Mouse (Mus musculus): ENCODE measurements at regions not wholly inside any gene's neighbourhood (a gene's known extent, or its start where the extent isn't known, plus 50 kb on each side); places are given as distances from the start of the nearest gene placed in this dataset.

DNA sequence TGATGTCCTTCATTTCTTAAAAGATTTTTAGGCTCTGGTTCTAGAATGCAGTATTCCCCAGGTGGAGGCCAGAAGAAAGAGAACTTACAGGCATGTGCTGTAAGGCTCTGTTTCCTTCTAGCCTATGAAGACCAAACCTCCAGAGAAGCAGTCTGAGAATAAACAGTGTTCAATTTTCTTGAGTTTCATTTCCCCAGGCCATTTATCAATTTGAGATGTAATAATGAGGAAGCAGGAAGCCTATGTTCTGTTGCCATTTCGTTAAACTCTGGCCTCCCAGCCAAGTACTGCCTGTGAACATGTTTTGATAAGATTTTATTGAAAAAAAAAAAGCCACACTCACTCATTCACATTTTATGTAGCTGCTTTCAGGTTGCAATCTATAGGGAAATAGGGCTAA is 347.7 kb upstream of the Agtr1b start:
- Histone ChIP-seq H3K9me3 (ENCODE audit: low read length) (no peaks in the 10 kb centered on the region), H3K4me2 (ENCODE audit: low read depth, low read length) (no peak overlapping the region), H3K36me3 (replicated peaks; ENCODE audit: insufficient read depth, low read length) (no peaks in the 10 kb centered on the region), H3K27ac (ENCODE audit: low read depth) (no peak overlapping the region), H3K4me3 (ENCODE audit: low read depth, low read length) (no peak overlapping the region), H3K27me3 (ENCODE audit: insufficient read depth, low read length) (no peaks in the 10 kb centered on the region), H3K9ac (replicated peaks) (no peak overlapping the region), H3K4me1 (ENCODE audit: insufficient read depth) (no peaks in the 10 kb centered on the region)
- no peak for TF ChIP-seq EP300 (IDR thresholded peaks at IDR 0.05; ENCODE audit: low read depth)
- no peak for TF ChIP-seq CTCF (IDR thresholded peaks at IDR 0.05; ENCODE audit: low read depth)
- WGBS (ENCODE audit: insufficient replicate concordance): 22% methylated on average over 1 of the region's 1 CpGs
- no peak for DNase-seq
- ATAC-seq: no peak

- Histone ChIP-seq H3K9ac (replicated peaks) (no peak overlapping the region), H3K36me3 (replicated peaks; ENCODE audit: insufficient read depth, low read length) (no peaks in the 10 kb centered on the region), H3K4me1 (ENCODE audit: insufficient read depth) (no peaks in the 10 kb centered on the region), H3K27ac (ENCODE audit: low read depth) (no peak overlapping the region), H3K27me3 (ENCODE audit: insufficient read depth, low read length) (no peaks in the 10 kb centered on the region), H3K4me3 (ENCODE audit: low read depth, low read length) (no peak overlapping the region), H3K4me2 (ENCODE audit: low read depth, low read length) (no peak overlapping the region), H3K9me3 (ENCODE audit: low read length) (no peaks in the 10 kb centered on the region)
- DNase-seq: no peak
- WGBS (ENCODE audit: insufficient replicate concordance): 44% methylated on average over 2 of the region's 2 CpGs
- no peak for TF ChIP-seq CTCF (IDR thresholded peaks at IDR 0.05; ENCODE audit: low read depth)
- no peak for TF ChIP-seq EP300 (IDR thresholded peaks at IDR 0.05; ENCODE audit: low read depth)
- no peak for ATAC-seq
Observed at GRCm38 (mm10) chr3:20709661-20710060, 342.7 kb upstream of the Agtr1b start.

GRCm38 (mm10) chr3:20695322-20695859 is 328.4 kb upstream of the Agtr1b start:
- Histone ChIP-seq H3K4me1 (ENCODE audit: insufficient read depth) (no peaks in the 10 kb centered on the region), H3K9ac (replicated peaks) (no peak overlapping the region), H3K4me2 (ENCODE audit: low read depth, low read length) (no peak overlapping the region), H3K27ac (ENCODE audit: low read depth) (no peak overlapping the region), H3K36me3 (replicated peaks; ENCODE audit: insufficient read depth, low read length) (no peaks in the 10 kb centered on the region), H3K4me3 (ENCODE audit: low read depth, low read length) (no peak overlapping the region), H3K9me3 (ENCODE audit: low read length) (no peaks in the 10 kb centered on the region), H3K27me3 (ENCODE audit: insufficient read depth, low read length) (no peaks in the 10 kb centered on the region)
- ATAC-seq (no peak), DNase-seq (no peak)
- no peak for TF ChIP-seq CTCF (IDR thresholded peaks at IDR 0.05; ENCODE audit: low read depth)
- TF ChIP-seq EP300 (IDR thresholded peaks at IDR 0.05; ENCODE audit: low read depth): no peak
- 77% methylated on average over 2 of the region's 2 CpGs for WGBS (ENCODE audit: insufficient replicate concordance)

- Histone ChIP-seq H3K4me2 (ENCODE audit: low read depth, low read length) (no peak overlapping the region), H3K4me1 (ENCODE audit: insufficient read depth) (no peaks in the 10 kb centered on the region), H3K9ac (replicated peaks) (no peak overlapping the region), H3K9me3 (ENCODE audit: low read length) (no peaks in the 10 kb centered on the region), H3K27ac (ENCODE audit: low read depth) (no peak overlapping the region), H3K36me3 (replicated peaks; ENCODE audit: insufficient read depth, low read length) (no peaks in the 10 kb centered on the region), H3K27me3 (ENCODE audit: insufficient read depth, low read length) (no peaks in the 10 kb centered on the region), H3K4me3 (ENCODE audit: low read depth, low read length) (no peak overlapping the region)
- TF ChIP-seq EP300 (IDR thresholded peaks at IDR 0.05; ENCODE audit: low read depth): no peak
- no peak for TF ChIP-seq CTCF (IDR thresholded peaks at IDR 0.05; ENCODE audit: low read depth)
- WGBS (ENCODE audit: insufficient replicate concordance): 69% methylated on average over 6 of the region's 6 CpGs
- ATAC-seq (no peak), DNase-seq (no peak)
Observed at GRCm38 (mm10) chr3:20680944-20681494, 314.0 kb upstream of the Agtr1b start.

DNA sequence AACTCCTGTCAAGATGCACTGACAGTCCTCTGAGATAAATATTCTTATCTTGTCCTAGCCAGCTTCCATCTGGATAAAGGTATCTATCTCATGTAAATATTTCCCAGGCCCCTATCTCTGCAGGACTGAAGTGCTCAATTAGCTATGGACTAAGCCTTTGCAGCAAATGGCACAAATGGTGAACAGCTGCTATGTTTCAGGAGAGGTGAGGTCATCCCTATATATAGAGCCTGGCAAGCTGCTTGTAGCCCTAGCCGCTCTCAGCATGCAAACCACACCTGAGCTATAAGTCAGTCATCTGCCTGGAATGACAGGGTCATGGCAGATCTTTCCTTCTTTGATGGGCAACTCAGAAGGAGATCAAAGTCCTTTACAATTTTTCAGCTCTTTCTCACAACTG is 294.9 kb upstream of the Agtr1b start:
- ATAC-seq: no peak
- Histone ChIP-seq H3K4me1 (ENCODE audit: insufficient read depth) (no peaks in the 10 kb centered on the region), H3K27me3 (ENCODE audit: insufficient read depth, low read length) (no peaks in the 10 kb centered on the region), H3K36me3 (replicated peaks; ENCODE audit: insufficient read depth, low read length) (no peaks in the 10 kb centered on the region), H3K4me2 (ENCODE audit: low read depth, low read length) (no peak overlapping the region), H3K27ac (ENCODE audit: low read depth) (no peak overlapping the region), H3K9ac (replicated peaks) (no peak overlapping the region), H3K4me3 (ENCODE audit: low read depth, low read length) (no peak overlapping the region), H3K9me3 (ENCODE audit: low read length) (no peaks in the 10 kb centered on the region)
- no peak for TF ChIP-seq CTCF (IDR thresholded peaks at IDR 0.05; ENCODE audit: low read depth)
- TF ChIP-seq EP300 (IDR thresholded peaks at IDR 0.05; ENCODE audit: low read depth): no peak
- DNase-seq: no peak
- 44% methylated on average over 1 of the region's 1 CpGs for WGBS (ENCODE audit: insufficient replicate concordance)

- H3K27ac ChIP-seq (ENCODE audit: low read depth): no peak overlapping the region
- no peak overlapping the region for H3K4me2 ChIP-seq (ENCODE audit: low read depth, low read length)
- H3K4me1 ChIP-seq (ENCODE audit: insufficient read depth): no peaks in the 10 kb centered on the region
- no peaks in the 10 kb centered on the region for H3K27me3 ChIP-seq (ENCODE audit: insufficient read depth, low read length)
- no peak overlapping the region for H3K4me3 ChIP-seq (ENCODE audit: low read depth, low read length)
- no peaks in the 10 kb centered on the region for H3K9me3 ChIP-seq (ENCODE audit: low read length)
- TF ChIP-seq EP300 (IDR thresholded peaks at IDR 0.05; ENCODE audit: low read depth): no peak
- TF ChIP-seq CTCF (IDR thresholded peaks at IDR 0.05; ENCODE audit: low read depth): peak; percentile 60
- 15% methylated on average over 1 of the region's 1 CpGs for WGBS (ENCODE audit: insufficient replicate concordance)
- no peak for DNase-seq
- no peak for ATAC-seq
- no peaks in the 10 kb centered on the region for H3K36me3 ChIP-seq (replicated peaks; ENCODE audit: insufficient read depth, low read length)
- no peak overlapping the region for H3K9ac ChIP-seq (replicated peaks)
Observed at GRCm38 (mm10) chr3:20655345-20655744, 288.4 kb upstream of the Agtr1b start.
